Mouse (Mus musculus) heart, embryonic 13.5 days (tissue): Measurements from ENCODE around the gene Lce1j. TPM values are rescaled to one million over a fixed set of nuclear protein-coding genes. Genes with fewer than 3 reads are reported as not detected.

Experiments used
- polyA plus RNA-seq: library from polyadenylated mRNA; unstranded; fragments of >200 nt; fragmentation: Nextera tagmentation; extraction: Ambion mirVana; gene quantifications from 2 replicates; pipeline ENCODE4 v1.2.1, GENCODE M21; 2015

The Lce1j gene
- polyA plus RNA-seq, 1 experiment from 2014 or later: not detected

Other genes starting within 250 kb of the Lce1j start
- not detected in 2 replicates for gene Ivl, start 216.8 kb downstream of the Lce1j start, polyA plus RNA-seq
- gene Smcp, start 201.5 kb downstream of the Lce1j start, polyA plus RNA-seq: not detected in 2 replicates
- gene 2210017I01Rik, start 183.0 kb downstream of the Lce1j start, polyA plus RNA-seq: not detected in 2 replicates
- gene Lce6a, start 168.9 kb downstream of the Lce1j start, polyA plus RNA-seq: not detected in 2 replicates
- not detected in 2 replicates for gene Lce1a1, start 142.2 kb downstream of the Lce1j start, polyA plus RNA-seq
- gene Lce1b, start 133.6 kb downstream of the Lce1j start, polyA plus RNA-seq: not detected in 2 replicates
- gene Lce1a2, start 120.2 kb downstream of the Lce1j start, polyA plus RNA-seq: not detected in 2 replicates
- not detected in 2 replicates for gene Lce1c, start 111.3 kb downstream of the Lce1j start, polyA plus RNA-seq
- gene Lce1d, start 103.3 kb downstream of the Lce1j start, polyA plus RNA-seq: not detected in 2 replicates
- gene Lce1e, start 81.4 kb downstream of the Lce1j start, polyA plus RNA-seq: not detected in 2 replicates
- not detected in 2 replicates for gene Lce1f, start 70.2 kb downstream of the Lce1j start, polyA plus RNA-seq
- not detected in 2 replicates for gene Gm38119, start 51.4 kb downstream of the Lce1j start, polyA plus RNA-seq
- not detected in 2 replicates for gene Lce1g, start 38.2 kb downstream of the Lce1j start, polyA plus RNA-seq
- not detected in 2 replicates for gene Lce1h, start 25.4 kb downstream of the Lce1j start, polyA plus RNA-seq
- gene Lce1i, start 11.6 kb downstream of the Lce1j start, polyA plus RNA-seq: not detected in 2 replicates
- not detected in 2 replicates for gene Lce1k, start 17.4 kb upstream of the Lce1j start, polyA plus RNA-seq
- gene Kprp, start 36.7 kb upstream of the Lce1j start, polyA plus RNA-seq: not detected in 2 replicates
- not detected in 2 replicates for gene Lce1l, start 60.8 kb upstream of the Lce1j start, polyA plus RNA-seq
- not detected in 2 replicates for gene 2310050C09Rik, start 79.7 kb upstream of the Lce1j start, polyA plus RNA-seq
- not detected in 2 replicates for gene Lce3a, start 135.7 kb upstream of the Lce1j start, polyA plus RNA-seq
- not detected in 2 replicates for gene Lce3b, start 142.5 kb upstream of the Lce1j start, polyA plus RNA-seq
- not detected in 2 replicates for gene Lce3c, start 154.0 kb upstream of the Lce1j start, polyA plus RNA-seq
- not detected in 2 replicates for gene Lce3d, start 166.9 kb upstream of the Lce1j start, polyA plus RNA-seq
- gene Lce3e, start 176.5 kb upstream of the Lce1j start, polyA plus RNA-seq: not detected in 2 replicates
- gene Lce3f, start 201.7 kb upstream of the Lce1j start, polyA plus RNA-seq: not detected in 2 replicates
- 0.43 TPM in 1 of 2 replicates, not detected in the other for gene Crct1, start 225.2 kb upstream of the Lce1j start, polyA plus RNA-seq
- not detected in 2 replicates for gene Lce1m, start 228.5 kb upstream of the Lce1j start, polyA plus RNA-seq